Mouse (Mus musculus) bone marrow, adult 2 months (tissue): ENCODE data around the gene Mast4.

Experiments used
- CTCF ChIP-seq: fragments of 200-500 bp; IDR thresholded peaks from 2 replicates; pipeline ENCODE4 v1.5.1; 2011; ENCODE audit warnings: low read length, control low read depth; ENCODE audit not compliant: control insufficient read depth, insufficient read depth
- POLR2A ChIP-seq: fragments of 200-500 bp; IDR thresholded peaks from 2 replicates; pipeline ENCODE4 v1.6.1; 2011; ENCODE audit warnings: low read depth, mild to moderate bottlenecking, control low read depth, low read length, borderline replicate concordance; ENCODE audit not compliant: control insufficient read depth

DNA sequence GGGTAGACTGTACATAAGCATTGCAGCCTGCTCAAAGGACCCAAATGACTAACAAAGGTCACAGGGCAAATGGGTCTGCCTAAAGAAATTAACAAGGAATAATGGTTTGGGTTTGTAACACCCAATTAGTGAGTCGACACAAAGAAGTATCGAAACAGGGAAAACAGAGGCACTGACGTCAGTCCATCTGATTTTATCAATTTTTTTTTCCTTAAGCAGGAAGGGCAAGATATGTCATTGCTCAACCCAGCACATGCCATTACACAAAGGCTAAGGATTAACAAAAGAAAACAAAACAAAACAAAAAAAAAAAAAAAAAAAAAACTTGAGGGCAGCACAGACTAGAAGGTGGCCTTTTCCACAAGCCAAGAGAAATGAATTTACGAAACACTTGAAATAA, 487.8 kb downstream of the Mast4 start:
- TF ChIP-seq CTCF = no peak
- TF ChIP-seq POLR2A = no peak
